Mouse (Mus musculus) right cerebral cortex, postnatal 4 days (tissue): ENCODE data around the gene Mcidas.
"Not testable (repeated sequence)": the region's sequence is repeated elsewhere in the genome, so short reads cannot be mapped to it uniquely, and the experiment has no call there.

ENCODE experiments used
- DNase-seq: peaks from one replicate; pipeline ENCODE4 v3.0.0-alpha.2; 2022

The Mcidas gene

DNA sequence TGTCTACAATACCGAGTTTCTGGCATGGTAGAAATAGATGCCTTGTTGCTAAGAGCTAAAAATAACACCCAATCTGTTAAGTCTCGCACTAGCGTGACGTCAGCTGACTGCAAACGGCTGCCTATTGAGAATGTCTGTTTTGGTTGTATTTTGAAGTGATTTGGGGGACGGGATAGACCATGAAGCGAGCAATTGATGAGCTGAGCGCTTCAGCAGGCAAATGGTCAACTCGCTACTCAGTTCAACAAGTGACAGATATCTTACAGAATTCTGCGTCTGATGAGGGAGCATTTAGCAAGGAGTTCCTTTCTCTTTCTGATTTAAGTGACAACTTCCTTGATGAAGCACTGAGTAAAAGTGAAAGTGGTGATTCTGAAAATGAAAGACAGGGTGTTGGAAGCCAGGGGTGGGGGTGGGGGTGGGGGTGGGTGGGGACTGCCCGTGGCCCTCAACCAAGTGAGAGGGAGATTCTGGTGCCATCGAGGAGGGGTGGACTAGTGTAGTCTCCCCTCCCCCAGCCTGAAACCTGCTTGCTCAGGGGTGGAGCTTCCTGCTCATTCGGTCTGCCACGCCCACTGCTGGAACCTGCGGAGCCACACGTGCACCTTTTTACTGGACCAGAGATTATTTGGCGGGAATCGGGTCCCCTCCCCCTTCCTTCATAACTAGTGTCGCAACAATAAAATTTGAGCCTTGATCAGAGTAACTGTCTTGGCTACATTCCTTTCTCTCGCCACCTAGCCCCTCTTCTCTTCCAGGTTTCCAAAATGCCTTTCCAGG is 19.7 kb downstream of the Mcidas start:
- not testable (repeated sequence) for DNase-seq

DNA sequence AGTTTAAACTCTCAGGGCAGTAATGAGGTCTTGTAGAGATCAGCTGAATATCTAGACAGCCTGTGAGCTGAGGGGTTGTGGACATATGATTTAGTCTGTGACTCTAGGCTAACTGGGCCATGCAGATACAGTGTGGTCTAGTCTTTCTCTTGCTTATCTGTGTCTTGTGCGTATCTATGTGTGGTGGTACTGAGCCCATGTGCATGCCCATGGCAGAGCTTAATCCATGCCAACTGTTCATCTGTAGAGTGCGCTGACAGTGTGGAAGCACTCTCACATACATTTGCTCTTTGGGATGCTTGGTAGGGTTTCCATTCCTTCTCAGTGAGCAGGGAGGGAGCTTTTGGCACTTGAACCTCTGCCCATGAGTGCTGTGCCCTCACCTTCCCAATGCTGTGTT is 27.9 kb downstream of the Mcidas start:
- DNase-seq: no peak

DNA sequence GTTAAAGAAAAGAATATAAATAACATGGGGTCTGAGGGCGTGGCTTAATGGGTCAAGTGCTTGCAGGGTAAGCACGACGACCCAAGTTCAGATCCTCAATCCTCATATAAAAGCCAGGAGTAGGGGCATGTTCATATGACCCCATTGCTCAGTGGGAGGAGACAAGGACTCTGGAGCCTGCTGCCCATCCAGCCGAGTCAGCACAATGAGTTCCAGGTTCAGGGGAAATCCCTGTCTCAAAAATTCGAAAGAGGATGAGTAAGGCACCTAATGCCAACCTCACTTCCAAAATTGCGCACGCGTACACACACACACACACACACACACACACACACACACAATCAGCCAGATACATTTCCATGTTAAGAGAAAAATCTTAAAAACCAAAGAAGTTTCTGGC is 28.8 kb downstream of the Mcidas start:
- DNase-seq: no peak

DNA sequence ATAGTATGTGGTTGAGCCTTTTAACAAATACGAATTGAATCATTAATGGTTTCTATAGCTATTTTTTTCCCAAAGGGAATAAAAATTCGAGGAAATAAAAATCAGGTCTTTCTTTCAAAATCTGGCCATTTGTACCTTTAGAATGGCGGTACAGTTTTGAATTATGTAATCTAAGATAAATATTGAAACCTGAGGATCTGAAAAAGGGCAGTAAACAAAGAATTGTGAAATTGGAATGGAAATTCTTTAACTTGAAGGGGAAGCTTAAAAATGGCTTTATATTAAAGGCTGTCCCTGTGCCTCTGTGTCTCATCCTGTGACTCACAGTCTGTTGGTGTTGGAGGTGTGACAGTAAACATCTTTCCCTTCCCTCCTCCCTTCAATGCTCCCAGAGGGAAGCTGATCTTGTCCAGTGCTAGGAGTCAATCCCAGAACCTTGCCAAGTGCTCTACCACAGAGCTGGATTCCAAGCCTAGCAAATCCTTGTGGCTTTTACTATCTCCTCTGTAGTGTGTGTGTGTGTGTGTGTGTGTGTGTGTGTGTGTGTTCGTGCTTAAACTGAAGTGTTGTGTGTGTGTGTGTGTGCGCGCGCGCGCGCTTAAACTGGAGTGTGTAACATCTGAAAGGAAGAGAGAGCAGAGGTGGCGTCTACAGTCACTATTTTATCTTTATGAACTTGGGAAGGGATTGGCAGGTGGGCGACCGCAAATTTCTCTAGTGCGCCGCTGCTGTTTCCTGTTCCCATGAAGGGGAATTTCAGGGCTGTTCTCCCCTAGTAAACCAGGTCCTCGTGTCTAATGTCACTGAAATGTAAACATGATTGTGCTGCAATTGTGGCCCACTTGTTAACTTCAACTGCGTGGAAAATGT is 29.9 kb downstream of the Mcidas start:
- no peak for DNase-seq

DNA sequence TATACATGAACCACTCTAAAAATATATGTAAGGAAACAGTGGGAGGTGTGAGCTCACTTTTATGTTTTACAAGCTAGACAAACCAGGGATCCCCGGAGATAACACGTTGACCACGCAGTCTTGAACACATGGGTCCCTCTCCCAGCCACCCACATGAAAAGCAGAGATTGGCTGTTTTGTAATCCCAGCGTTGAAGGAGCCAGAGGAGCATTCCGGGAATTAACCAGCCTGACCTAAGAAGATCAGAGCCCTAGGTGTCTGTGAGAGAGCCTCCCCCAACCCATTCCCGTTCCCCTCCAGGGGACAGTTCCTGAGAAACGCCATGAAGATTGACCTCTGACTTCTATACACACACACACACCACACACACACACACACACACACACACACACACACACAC is 37.7 kb downstream of the Mcidas start:
- no peak for DNase-seq

DNA sequence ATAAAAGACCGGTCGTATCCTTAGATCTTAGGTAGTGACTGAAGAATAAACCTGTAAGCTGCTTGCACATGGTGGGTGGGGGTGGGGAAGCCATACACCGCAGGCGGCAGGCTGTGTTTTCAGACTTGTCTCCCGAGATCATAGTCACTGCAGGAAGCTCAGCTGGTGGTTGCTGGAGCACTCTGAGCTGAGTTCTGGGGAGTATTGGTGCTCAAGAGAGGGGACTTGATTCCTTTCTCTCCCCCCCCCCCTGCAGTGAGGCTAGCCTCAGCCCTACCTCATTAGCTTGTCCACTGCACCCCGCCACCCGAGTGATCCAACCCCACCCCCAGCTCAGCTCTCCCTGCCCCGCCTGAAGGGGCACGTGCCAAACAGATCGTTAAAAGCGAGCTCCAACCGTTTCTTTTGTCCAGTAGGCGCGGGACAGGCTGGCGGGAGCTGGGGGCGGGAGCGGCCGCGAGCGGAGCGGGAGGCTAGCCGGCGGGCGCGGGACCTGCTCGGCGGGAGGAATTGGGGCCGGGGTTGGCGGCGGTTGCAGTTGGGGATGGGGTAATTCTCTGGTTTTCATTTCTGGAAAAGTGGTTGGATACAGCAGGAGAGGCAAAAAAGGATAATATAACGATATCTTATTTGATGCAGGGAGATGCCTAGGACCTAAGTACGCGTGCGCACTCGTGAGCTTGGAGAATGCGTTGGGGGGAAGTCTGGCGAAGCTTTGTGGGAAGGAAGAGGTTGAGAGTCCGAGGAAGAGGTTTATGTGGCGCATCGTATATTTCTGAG is 38.3 kb downstream of the Mcidas start:
- peak; percentile 56 for DNase-seq

DNA sequence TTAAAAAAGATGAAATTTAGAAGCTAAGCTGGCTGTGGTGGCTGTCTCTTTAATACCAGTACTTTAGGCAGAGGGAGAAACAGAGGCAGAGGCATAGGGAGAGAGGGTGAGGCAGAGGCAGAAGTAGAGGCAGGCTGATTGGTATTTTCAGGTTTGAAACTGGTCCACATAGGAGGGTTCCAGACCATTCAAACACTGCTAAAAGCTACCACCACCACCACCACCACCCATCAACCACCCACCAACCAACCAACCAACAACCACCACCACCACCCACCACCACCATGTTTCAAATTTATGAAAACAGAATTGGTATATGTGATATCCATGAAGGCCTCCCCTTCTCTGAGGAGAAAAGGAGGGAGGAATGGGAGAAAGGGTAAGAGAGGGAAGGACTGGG is 39.2 kb downstream of the Mcidas start:
- DNase-seq: no peak

DNA sequence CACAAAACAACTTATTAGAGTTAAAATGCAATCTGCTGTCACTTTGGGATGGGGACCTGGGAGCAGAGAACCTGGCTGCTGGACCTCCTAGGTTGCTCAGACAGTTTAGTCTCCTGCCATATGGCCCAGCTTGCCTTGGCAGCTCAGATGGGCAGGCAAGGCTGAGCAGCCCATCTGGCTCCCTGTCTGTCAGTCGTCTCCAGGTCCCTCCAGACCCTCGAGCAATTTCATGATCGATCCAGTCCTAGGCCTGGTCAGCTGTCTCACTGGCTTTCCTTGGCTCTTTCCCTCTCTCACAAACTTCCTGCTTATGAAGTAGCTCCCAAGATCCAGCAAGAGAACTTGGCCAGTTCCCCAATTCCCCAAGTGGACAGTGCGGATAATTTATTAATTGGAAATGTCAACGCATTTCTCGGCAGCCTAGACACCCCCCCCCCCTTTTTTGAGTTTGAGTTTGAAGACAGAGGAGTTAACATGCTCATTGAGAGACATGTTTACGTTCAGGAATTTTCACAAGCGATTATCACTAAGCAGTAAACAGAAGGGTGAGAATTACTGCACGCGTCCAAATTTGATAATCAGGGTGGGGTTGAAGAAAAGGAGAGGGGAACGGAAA is 40.7 kb downstream of the Mcidas start:
- no peak for DNase-seq

DNA sequence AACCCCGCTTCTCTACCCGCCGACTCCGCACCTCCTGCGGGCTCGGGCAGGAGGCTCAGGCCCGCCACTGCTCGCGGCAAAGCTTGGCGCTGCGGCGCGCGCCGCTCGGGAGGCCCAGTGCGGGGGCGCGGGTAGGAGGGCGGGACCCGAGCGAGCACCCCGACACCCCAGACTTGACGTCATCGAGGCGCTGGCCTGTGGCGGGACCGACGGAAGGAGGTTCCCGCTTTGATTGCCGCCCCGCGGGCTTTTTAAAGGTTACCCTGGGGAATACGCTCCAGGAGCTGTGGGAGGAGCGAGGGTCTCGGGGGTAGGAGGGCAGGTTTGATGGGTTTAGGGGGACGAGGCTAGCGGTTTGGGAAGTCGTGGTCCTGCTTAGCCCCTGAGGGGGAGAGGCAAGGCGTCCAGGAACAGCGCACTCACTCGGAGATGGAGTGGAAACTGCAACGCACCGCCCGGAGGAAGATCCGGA is 41.3 kb downstream of the Mcidas start, which contains the start of gene Cdc20b:
TSS of gene Cdc20b (plus strand) at position 162 of the 472 bp plus-strand sequence.
- peak; percentile 27 for DNase-seq

DNA sequence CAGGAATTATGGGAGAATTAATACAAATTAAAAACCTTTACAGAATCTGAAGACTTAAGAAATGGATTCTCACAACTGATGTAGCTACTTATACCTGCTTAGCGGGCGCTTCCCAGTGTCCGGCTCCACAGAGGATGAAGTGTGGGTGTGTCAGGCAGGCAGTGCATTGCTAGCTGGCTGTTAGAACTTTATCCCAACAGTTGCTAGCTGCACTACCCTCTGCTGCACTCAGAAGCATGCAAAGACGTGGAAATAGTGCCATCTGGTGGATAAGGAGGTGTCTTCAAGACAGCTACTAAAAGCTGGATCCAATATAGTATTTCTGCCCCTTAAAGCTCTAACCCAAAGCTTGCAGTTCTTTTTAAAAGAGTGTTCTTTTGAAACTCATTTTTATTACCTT is 42.2 kb downstream of the Mcidas start:
- DNase-seq: peak; percentile 47

DNA sequence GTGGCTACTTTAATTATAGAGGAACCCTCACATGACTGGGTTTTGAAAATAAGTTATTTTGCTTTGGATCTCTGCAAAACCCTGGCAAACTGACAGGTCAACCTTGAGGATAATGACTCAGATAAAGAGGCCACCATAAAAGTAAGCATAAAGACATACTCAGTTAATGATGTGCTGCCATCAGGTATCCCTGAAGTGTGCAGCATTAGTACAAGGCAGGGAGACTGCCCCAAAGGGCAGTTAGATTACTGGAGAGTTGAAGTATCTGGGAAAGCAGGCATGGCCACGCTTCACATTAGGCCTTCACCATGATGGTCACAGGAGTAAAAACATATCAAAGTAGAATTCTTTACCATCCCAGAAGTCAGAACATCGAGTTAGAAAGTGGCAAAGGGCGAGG is 51.2 kb downstream of the Mcidas start:
- no peak for DNase-seq

DNA sequence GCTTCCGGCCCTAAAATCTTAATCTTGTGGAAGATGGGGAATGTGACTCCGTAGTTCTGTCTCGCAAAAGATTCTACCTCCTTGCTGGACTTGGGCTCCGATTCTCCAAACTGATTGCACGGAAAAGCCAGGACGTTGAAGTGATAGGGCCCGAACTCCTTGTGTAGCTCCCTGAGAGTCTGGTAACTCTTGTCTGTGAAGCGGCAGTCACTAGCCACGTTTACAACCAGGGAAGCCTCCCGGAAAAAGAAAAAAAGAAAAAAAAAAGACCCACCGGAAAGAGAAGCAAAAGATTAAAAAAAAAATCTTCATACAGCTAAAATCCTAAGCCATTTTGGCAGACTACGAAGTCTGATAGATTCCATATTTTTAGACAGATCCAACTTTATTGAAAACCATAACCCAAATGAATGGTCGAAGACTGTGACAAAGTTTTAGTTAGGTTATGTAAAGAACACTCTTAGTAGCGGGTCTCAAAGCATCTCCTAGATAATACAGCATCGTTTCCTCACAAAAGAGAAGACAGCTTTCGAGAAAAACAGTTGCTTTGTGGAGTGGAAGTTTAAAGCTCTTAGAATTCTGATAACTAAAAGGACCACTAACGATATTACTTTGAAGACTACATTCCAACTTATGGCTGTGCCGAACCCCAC is 51.9 kb downstream of the Mcidas start:
- DNase-seq: no peak

DNA sequence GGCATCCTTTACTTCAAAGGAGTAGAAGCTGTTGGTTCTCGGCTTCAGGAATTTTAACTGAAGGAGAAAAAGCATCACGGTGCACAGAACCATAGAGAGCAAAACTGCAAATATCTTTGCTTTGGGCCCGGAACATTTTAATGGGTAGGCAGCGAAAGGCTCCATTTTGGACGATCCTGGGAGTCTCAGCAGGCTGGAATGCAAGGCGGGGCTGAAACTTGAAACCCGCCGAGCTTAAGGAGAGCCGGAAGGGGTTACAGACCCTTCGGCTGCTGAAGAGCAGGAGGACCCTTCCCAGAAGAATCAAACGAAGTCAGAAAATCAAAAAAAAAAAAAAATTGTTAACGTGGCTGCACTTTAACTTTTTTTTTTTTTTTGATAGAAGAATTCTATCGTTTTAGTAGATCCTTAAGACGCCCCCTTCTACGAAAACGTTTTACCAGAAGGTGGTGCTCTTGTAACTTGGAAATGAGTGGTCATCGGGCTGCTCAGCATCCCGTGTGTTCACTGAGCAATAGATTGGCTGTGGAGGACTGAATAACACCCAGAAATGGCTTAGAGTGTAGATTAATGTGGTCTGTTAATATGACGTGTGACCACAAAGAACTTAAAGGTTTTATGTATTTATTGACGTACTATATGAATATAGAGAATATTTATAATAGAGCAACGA is 52.7 kb downstream of the Mcidas start, which contains the start of gene Gpx8:
TSS of gene Gpx8 (minus strand) at position 200 of the 673 bp plus-strand sequence.
- DNase-seq: peak; percentile 35

DNA sequence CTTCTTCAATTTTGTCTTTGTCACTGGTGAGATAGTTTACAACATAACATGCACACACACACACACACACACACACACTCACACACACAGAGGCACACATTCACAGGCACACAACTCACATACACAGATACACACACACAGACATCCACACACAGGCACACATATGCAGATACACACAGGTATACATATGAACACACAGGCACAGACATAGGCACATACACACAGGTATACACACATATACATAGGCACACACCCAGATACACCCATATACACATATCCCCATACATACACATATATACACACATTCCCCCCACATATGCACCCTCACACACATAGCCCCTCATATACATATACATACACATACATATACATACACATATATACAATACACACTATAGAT is 53.4 kb downstream of the Mcidas start:
- DNase-seq: no peak

DNA sequence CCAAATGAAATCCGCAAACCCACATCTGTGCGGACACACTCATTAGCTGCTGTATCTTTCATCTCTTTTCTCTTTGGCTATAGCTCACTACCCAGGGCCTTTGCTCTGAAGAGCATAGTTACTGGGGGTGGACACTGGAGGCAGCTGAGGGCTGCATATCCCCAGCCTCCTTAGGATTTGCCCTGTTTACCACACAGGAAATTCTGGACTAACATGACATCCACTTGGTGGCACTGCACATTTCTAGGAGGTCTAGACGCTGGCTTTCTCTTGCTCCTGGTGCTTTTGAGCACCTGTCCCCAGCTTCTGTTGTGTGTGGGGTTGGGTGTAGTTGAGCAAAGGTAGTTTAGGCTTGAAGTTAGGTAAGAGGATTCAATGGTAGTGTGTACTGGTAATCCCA is 54.0 kb downstream of the Mcidas start:
- no peak for DNase-seq
